Mouse (Mus musculus): ENCODE measurements around the gene Hsdl2.
"Not testable (repeated sequence)": the region's sequence is repeated elsewhere in the genome, so short reads cannot be mapped to it uniquely, and the experiment has no call there.

The Hsdl2 gene

GRCm38 (mm10) chr4:59564128-59564527 is 17.2 kb upstream of the Hsdl2 start:
- DNase-seq (ENCODE audit: low spot score in 2 of 2) = no peak

DNA sequence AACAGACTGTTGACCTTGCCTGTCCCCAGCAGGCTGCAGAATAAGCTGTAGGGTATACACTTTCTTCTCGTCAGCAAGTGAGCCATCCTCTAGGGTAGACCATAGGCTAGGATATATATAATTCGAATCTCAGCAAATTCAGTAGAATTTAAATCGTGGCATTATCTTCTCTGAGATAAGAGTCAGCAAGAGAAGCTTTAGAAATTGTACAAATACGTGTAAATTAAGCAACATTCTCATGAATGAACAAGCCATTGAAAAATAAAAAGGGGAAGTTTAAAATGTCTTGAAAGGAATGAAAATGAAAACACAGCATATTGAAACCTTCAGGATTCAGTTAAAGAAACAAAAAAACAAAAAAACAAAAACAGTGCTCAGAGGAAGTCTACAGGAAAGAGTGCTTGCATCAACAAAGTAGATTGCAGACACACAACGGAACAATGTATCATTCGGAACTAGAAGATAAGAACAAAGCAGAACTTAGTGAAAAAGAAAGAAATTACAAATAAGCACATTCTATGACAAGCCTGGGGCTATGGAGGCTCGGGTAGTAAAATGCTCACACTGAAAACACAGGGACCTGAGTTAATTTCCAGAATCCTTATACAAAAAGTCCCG is 15.7 kb upstream of the Hsdl2 start:
- DNase-seq (ENCODE audit: low spot score in 2 of 2) = no peak

- DNase-seq (ENCODE audit: low spot score in 2 of 2) = no peak
These were observed 13.6 kb upstream of the Hsdl2 start for GRCm38 (mm10) chr4:59567576-59568260.

DNA sequence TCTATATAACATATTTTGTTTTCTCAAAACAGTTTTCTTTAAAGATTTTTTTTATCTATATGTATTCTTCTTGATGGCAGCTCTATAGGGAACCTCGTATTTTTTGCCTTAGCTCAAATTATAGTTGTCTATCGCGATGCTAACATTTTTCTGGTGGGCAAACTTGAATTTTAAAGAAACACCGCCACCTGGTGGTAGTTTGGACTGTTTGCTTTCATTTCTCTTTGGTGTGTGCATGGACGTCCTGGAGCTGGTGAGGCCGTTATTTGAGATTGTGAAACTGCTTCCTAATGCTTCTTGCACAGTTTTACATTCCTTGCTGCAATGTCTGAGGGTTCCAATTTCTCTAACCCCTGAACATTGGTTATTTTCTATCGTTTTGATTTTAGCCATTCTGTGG is 11.8 kb upstream of the Hsdl2 start:
- peak in 1 of 2 experiments; percentile 85 for DNase-seq (ENCODE audit: low spot score in 2 of 2)

- DNase-seq (ENCODE audit: low spot score in 2 of 2) = not testable (repeated sequence)
These were observed 10.8 kb upstream of the Hsdl2 start for GRCm38 (mm10) chr4:59570519-59570918.

GRCm38 (mm10) chr4:59572521-59573118 is 8.7 kb upstream of the Hsdl2 start:
- DNase-seq (ENCODE audit: low spot score in 2 of 2) = no peak

- no peak for DNase-seq (ENCODE audit: low spot score in 2 of 2)
These were observed 6.0 kb upstream of the Hsdl2 start for GRCm38 (mm10) chr4:59575184-59575958.

- no peak for DNase-seq (ENCODE audit: low spot score in 2 of 2)
These were observed 675 bp upstream of the Hsdl2 start for GRCm38 (mm10) chr4:59580495-59581281.

DNA sequence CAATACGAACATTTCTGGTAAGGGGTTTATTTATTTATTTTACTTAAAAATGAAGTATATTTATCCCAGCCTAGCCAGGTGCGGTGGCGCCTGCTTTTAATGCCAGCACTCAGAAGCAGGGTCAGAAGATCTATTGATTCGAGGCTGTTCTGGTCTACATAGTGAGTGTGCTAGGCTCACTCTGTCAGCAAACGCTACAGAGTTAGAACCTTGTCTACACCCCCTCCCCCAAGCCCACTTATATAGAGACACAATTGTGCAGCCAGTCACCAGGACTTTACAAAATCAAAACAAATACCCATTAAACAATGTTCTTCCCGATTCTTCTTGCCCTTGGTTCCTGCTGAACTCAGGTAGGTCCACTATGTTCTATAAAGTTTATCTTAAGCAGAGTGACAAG is 823 bp downstream of the Hsdl2 start:
- no peak for DNase-seq (ENCODE audit: low spot score in 2 of 2)

- DNase-seq (ENCODE audit: low spot score in 2 of 2) = no peak
These were observed 3.7 kb downstream of the Hsdl2 start for GRCm38 (mm10) chr4:59585097-59585496.

DNA sequence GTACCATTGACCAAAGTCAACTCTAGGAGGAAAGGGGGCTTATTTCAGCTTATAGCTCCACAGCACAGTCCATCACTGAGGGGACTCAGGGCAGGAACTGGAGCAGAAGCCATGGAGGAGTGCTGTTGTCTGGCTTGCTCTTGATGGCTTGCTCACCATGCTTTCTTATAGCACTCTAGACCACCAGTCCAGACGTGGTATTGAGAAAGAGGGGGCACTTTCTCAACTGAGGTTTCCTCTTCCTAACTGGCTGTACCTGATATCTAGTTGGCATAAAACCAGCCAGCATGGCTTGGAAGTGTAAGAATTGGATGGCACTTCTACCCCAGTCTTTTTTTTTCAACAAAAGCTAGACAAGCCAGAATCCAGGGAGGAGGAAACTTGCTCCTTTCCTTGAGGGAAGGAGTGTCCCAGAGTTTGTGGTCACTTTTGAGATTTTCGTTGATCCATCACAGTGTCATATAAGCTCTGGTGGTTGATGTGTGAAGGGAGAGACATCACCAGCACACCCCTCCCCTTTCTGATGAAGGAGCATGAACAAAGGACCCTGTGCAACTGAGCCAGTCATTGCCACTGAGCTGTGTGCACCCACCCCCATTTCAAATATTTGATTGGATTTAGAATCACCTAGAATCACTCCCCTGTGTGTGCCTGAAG is 6.0 kb downstream of the Hsdl2 start:
- DNase-seq (ENCODE audit: low spot score in 2 of 2) = no peak

- no peak for DNase-seq (ENCODE audit: low spot score in 2 of 2)
These were observed 6.5 kb downstream of the Hsdl2 start for GRCm38 (mm10) chr4:59587872-59588226.

DNA sequence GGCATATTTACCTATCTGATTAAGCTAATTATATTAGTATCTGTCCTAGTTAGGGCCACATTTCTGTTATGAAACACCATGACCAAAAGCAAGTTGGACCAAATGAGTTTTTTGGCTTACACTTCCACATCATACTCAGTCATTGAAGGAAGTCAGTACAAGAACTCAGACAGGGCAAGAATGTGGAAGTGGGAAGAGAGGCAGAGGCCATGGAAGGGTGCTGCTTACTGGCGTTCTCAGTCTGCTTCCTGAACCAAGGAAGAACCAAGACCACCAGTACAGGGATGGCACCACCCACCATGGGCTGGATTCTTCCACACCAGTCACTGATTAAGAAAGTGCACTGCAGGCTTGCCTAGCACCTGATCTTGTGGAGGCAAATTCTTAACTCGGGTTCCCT is 13.3 kb downstream of the Hsdl2 start:
- no peak for DNase-seq (ENCODE audit: low spot score in 2 of 2)

DNA sequence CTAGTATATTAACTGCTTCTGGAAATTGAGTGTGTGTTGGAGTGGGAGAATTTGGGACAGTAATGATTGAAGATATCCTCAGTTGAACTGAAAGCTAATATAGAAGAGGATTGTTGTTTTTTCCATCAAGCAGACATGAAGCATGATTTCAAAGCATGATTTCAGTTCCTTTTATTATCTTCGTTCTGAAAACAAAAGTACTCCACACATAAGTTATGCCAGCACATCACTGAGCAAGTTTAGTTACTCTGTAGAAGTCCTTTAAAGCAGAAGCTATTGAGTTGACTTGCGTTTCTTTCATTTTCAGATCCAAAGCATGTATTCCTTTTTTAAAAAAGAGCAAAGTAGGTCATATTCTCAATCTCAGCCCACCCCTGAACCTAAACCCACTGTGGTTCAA is 15.2 kb downstream of the Hsdl2 start:
- DNase-seq (ENCODE audit: low spot score in 2 of 2) = no peak

DNA sequence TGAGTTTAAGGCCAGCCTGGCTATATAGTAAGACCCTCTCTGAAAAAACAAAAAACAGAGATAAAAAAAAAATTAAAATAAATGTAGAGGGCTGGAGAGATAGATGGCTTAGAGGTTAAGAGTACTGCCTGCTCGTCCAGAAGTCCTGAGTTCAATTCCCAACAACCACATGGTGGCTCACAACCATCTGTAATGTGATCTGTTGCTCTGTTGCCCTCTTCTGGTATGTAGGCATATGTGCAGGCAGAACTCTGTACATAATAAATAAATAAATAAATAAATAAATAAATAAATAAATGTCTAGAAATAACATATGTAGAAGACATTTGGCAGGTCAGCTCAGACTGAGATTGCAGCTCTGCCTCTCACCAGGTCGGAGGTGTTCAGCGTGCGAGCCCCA is 21.3 kb downstream of the Hsdl2 start:
- DNase-seq (ENCODE audit: low spot score in 2 of 2) = no peak

GRCm38 (mm10) chr4:59604892-59605291 is 23.5 kb downstream of the Hsdl2 start:
- DNase-seq (ENCODE audit: low spot score in 2 of 2) = no peak

- DNase-seq (ENCODE audit: low spot score in 2 of 2) = no peak
These were observed 24.1 kb downstream of the Hsdl2 start for GRCm38 (mm10) chr4:59605501-59605900.

- no peak for DNase-seq (ENCODE audit: low spot score in 2 of 2)
These were observed 29.0 kb downstream of the Hsdl2 start for GRCm38 (mm10) chr4:59610411-59610810.

DNA sequence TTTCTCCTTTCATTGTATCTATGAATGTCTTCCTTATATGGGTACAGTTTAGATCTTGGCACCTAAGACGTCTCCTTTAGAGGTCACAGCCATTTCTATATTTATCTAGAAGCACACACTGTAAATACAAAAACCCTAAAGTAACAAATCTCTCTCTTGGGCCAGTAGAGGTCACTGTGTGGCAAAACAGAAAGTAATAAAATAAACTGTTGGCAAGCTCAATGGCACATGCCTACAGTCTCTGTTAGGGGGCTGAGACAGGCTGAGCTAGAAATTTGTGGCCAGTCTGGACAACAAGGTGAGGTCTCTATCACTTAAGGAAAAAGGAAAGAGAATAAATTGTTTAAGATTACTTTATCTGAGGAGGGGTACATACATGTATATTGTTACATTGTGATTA is 33.6 kb downstream of the Hsdl2 start:
- no peak for DNase-seq (ENCODE audit: low spot score in 2 of 2)

GRCm38 (mm10) chr4:59619611-59620245 is 38.4 kb downstream of the Hsdl2 start:
- no peak for DNase-seq (ENCODE audit: low spot score in 2 of 2)

GRCm38 (mm10) chr4:59625676-59625997 is 44.3 kb downstream of the Hsdl2 start:
- DNase-seq (ENCODE audit: low spot score in 2 of 2) = no peak

Measured in left cerebral cortex, adult 9 months (tissue).